Mouse (Mus musculus) ovary, adult 18-20 months (tissue): Measurements from ENCODE around the gene Cradd.
A peak's percentile ranks its signal among the peaks of the same experiment; 100 is the strongest.

Experiments used
- DNase-seq: peaks from one replicate; pipeline ENCODE4 v3.0.0; 2022; ENCODE audit warnings: low spot score, mixed read lengths

The Cradd gene

GRCm38 (mm10) chr10:95199541-95200269 is 124.2 kb downstream of the Cradd start:
- no peak for DNase-seq

GRCm38 (mm10) chr10:95197377-95197776 is 126.6 kb downstream of the Cradd start:
- DNase-seq = peak; percentile 70

- DNase-seq = no peak
Observed at GRCm38 (mm10) chr10:95195719-95196118, 128.2 kb downstream of the Cradd start.

- no peak for DNase-seq
Observed at GRCm38 (mm10) chr10:95194776-95195175, 129.2 kb downstream of the Cradd start.

- DNase-seq = peak; percentile 58
Observed at GRCm38 (mm10) chr10:95193875-95194281, 130.1 kb downstream of the Cradd start.

- no peak for DNase-seq
Observed at GRCm38 (mm10) chr10:95191881-95192280, 132.1 kb downstream of the Cradd start.

GRCm38 (mm10) chr10:95191151-95191655 is 132.7 kb downstream of the Cradd start:
- no peak for DNase-seq

GRCm38 (mm10) chr10:95189550-95190211 is 134.3 kb downstream of the Cradd start:
- DNase-seq = no peak

GRCm38 (mm10) chr10:95184210-95184609 is 139.7 kb downstream of the Cradd start:
- DNase-seq = no peak

- DNase-seq = peak; percentile 65
Observed at GRCm38 (mm10) chr10:95183051-95183450, 140.9 kb downstream of the Cradd start.

- no peak for DNase-seq
Observed at GRCm38 (mm10) chr10:95182405-95182804, 141.5 kb downstream of the Cradd start.

GRCm38 (mm10) chr10:95181553-95181952 is 142.4 kb downstream of the Cradd start:
- no peak for DNase-seq

- DNase-seq = no peak
Observed at GRCm38 (mm10) chr10:95180900-95181299, 143.0 kb downstream of the Cradd start.

- no peak for DNase-seq
Observed at GRCm38 (mm10) chr10:95180177-95180576, 143.8 kb downstream of the Cradd start.

- DNase-seq = no peak
Observed at GRCm38 (mm10) chr10:95178785-95179184, 145.1 kb downstream of the Cradd start.

- no peak for DNase-seq
Observed at GRCm38 (mm10) chr10:95175423-95176120, 148.4 kb downstream of the Cradd start.

GRCm38 (mm10) chr10:95174260-95174659 is 149.7 kb downstream of the Cradd start:
- DNase-seq = no peak

GRCm38 (mm10) chr10:95170721-95171354 is 153.1 kb downstream of the Cradd start:
- DNase-seq = no peak

- DNase-seq = no peak
Observed at GRCm38 (mm10) chr10:95164949-95165348, 159.0 kb downstream of the Cradd start.

GRCm38 (mm10) chr10:95162691-95163374 is 161.1 kb downstream of the Cradd start:
- no peak for DNase-seq

- DNase-seq = no peak
Observed at GRCm38 (mm10) chr10:95159675-95160256, 164.2 kb downstream of the Cradd start.
